Mouse (Mus musculus) kidney, adult 9 months (tissue): Measurements from ENCODE around the gene Arhgap17.

Experiments
- DNase-seq: peaks from one replicate; pipeline ENCODE4 v3.0.0; 2022

Gene Arhgap17

GRCm38 (mm10) chr7:123369759-123370481 is at the start of gene Arhgap17, which contains the start of gene Lcmt1:
Gene Arhgap17 (minus strand): TSS chr7:123369915.
Gene Lcmt1 (plus strand): TSS chr7:123369784.
- peak; percentile 98 for DNase-seq

DNA sequence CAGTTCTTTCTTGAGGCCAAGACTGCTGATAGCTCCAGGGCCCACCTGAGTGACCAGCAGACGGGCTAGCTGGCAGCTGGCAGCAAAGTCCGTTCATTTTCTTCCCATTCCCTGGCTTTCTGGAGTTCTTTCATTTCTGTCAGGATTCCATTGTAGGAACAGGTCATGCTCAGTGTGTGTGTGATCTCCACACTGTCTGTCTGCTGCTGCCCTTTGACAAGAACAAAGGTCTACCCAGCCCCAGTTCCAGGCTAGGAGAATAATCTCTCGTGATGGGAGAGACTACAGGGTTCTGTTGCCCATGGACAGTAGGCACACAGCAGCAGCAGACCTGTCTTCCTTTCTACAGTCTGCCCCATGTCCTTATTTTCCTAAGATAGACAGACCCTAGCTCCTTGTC is 47.9 kb upstream of the Arhgap17 start:
- peak; percentile 75 for DNase-seq

- no peak for DNase-seq
Observed at GRCm38 (mm10) chr7:123416803-123417202, 47.1 kb upstream of the Arhgap17 start.

DNA sequence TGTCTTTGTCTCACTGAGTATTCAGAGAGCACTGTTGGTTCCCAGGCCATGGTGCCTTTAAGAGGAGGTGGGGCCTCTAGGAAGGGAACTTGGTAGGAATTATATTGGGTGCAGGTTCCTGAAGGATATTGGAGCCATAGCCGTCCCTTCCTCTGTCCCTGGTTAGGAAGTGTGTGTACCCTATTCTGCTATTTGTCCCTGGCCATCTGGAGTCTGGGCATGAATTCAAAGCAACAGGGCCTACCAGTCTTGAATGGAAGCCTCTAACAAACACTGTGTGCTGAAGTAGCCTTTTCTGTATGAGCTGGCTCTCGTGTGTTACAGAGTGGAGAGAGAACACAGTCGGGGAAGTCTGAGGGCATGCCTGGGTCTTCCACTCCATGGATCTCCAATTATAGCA is 42.4 kb upstream of the Arhgap17 start:
- no peak for DNase-seq

GRCm38 (mm10) chr7:123411109-123411508 is 41.4 kb upstream of the Arhgap17 start:
- DNase-seq, result no peak

DNA sequence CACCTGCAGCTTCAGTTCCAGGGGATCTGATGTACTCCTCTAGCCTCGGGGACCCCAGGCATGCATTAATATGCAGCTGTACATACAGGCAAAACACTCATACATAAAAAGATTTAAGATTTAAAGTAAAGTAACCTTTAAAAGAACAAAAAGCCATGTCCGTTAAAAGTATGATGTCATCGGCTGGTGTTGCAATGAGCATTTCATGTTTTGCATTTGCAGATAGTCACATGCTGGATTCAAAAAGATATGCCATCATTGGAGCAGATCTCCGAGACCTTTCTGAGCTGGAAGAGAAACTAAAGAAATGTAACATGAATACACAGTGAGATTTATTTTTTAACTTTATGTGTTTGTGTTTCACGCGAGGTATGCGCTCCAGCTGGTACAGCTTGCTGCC is 40.8 kb upstream of the Arhgap17 start:
- DNase-seq, result no peak

- no peak for DNase-seq
Observed at GRCm38 (mm10) chr7:123406988-123407387, 37.3 kb upstream of the Arhgap17 start.

DNA sequence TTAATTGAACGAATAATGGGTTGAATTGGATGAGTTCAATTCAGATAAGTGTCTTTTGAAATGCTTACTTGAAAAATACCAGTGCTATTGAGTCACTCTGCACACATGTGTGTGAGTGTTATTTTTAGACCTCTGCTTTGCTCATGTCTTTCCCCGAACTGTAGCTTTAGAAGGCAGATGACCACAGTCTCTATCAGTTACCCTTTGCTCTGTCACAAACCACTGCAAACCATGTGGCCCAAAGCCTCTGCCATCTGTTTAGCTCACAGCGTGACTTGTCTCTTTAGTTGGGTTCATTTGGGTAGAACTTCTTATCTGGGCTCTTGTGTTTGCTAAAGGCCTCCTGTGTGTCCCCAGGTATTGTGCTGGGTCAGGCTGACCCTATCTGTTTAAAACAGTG is 35.9 kb upstream of the Arhgap17 start:
- DNase-seq, result no peak

DNA sequence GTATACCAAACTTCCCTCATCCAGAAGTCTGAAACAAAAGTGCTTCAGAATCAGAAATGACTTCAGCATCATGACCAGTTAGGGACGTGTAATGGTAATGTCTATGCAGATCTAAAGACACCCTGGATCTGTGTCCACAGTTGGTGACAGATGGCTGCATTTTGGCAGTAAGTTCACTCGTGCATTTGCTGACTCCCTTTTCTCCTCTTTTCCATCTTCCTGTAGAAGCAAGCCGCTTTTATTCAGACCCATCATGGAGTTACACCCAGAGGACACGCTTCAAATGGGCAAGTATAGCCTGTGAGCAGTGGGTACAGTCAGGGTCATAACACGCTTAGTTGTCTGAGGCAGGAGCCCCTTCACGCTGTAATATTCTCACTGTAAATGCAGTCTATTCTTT is 34.5 kb upstream of the Arhgap17 start:
- no peak for DNase-seq

DNA sequence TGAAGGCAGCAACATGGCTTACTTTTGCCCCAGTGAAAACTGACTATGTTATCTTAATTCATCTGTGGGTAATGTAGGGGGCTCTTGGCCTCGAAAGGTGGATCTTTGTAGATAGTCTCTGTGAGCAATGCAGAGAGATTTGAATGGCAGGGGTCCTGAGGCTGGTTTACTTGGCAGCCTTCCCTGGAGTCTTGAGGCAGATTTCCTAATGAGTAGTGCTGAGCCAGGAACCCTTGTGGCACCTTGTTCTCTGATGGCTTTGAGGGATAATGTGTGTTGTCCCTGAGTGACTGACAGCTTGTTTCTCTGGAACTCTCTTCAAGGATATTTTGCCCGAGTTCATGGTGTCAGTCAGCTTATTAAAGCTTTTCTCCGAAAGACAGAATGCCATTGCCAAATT is 31.4 kb upstream of the Arhgap17 start:
- DNase-seq, result no peak

- DNase-seq, result no peak
Observed at GRCm38 (mm10) chr7:123399286-123399685, 29.6 kb upstream of the Arhgap17 start.

DNA sequence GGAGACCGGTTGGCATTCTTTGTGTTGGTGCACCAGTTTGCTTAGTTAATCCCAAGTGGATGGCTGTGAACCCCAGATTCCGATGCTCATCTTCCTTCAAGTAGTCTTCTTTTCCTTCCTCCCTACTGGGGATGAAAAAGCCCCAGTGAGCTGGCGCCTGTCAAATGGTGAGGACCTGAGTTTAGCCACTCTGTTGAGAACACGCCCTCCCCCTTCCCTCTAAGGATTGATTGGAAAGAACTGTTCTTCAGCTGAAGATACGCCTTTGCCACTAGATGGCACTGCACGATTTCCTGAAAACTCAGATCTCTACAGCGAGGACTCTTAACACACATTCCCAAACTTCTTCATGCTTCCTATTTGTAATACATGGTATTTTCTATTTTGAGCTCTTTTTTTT is 29.1 kb upstream of the Arhgap17 start:
- peak; percentile 76 for DNase-seq

DNA sequence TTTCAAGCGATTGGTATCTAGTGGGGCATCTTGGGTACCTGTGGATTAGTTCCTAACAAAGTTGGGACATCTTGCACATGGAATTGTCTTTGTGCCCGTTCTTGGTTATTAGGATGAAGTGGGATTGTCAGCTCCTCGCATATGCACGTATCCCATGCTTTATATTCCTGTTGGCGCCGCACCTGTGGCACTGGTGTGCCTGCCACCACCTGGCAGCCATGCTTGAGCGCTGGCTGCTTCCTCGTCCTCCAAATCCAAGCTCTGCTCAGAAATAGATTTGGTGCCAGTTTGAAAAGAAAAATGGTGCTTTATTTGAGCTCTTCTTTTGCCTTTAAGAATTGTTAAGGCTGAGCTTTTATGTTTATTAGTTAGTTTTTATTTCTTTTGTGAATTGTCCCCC is 28.2 kb upstream of the Arhgap17 start:
- no peak for DNase-seq

- DNase-seq, result no peak
Observed at GRCm38 (mm10) chr7:123397369-123397768, 27.7 kb upstream of the Arhgap17 start.

DNA sequence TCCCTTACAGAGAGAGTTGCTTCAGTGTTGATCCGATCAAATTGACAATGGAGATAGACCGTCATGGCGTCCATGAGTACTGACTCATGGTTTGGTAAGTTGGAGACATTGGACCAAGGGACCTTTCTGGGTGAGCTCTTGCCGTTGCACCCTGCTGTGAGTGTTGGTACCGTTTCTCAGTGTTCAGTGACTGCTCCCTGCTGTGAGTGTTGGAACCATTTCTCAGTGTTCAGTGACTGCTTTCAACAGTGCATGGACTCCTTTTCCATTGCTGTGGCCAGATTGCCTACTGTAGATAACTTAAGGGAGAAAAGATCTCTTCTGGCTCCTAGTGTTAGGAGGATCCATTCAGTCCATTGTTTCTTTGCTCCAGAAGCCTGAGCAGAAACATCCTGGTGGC is 27.2 kb upstream of the Arhgap17 start:
- DNase-seq, result no peak

DNA sequence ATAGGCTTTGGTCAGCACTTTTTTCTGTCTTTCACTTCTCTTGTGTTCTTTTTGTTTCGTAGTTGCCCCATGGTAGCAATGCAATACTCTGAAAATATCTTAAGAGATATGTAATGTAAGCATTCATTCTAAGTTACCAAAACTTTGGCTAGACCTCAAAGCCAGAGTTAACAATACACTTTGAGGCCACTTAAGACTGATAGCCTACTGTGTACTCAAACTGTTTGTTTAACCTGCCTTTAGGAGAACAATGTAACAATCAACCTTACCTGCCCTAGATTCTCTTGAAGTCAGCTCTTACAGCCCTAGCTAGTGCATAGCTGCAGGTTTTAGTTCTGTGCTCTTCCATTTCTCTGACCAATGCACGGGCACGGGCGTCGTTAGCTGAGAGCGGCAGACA is 24.6 kb upstream of the Arhgap17 start:
- no peak for DNase-seq

DNA sequence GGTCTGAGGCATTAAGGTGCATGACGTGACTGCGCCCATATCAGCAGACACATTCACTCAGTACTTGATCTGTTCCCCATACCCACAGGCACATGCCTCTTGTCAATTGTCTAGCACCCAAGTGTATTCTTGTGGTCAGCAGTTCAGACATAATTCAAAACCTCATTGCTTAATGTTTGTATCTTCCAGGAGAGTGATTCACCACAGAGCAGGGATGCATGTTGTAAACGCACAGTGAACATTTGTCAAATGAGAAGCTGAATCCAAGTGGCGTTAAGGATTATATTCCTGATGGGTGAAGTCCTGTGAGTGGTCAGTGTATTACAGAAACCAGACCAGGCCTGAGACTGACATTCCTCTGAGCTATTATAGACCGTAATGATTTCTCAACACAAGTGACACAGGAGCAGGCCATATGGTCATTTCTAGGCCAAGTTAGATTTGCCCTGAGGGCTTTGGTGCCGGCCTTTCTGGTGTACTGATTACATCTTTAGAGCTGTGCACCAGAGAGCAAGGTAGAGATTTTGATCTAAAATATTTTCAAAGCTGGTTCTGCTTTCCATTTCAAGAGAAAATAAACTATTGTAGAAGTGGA is 20.1 kb upstream of the Arhgap17 start:
- no peak for DNase-seq

GRCm38 (mm10) chr7:123385693-123386407 is 16.1 kb upstream of the Arhgap17 start:
- peak; percentile 73 for DNase-seq

- DNase-seq, result peak; percentile 98
Observed at GRCm38 (mm10) chr7:123377443-123378400, 8.0 kb upstream of the Arhgap17 start.

DNA sequence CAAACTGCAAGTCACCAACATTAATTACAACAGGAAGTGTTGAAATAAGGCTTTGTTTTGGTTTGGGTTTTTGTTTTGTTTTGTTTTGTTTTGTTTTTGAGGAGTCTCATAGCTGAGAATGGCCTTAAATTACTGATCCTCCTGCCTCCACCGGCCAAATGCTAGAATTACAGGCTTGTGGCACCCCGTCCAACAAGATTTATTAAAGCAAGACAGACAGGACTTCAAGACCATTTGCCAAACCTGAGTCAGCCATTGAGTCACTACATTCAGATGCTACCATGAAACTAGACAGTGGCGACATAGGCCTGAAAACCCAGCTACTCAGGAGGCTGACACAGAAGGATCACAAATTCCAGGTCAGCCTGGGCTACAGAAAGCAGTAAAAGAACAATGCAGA is 1.8 kb upstream of the Arhgap17 start:
- DNase-seq, result peak; percentile 54

- DNase-seq, result no peak
Observed at GRCm38 (mm10) chr7:123370700-123371099, 985 bp upstream of the Arhgap17 start.

GRCm38 (mm10) chr7:123368778-123369746 is 653 bp downstream of the Arhgap17 start:
- peak; percentile 48 for DNase-seq
